Mouse (Mus musculus): ENCODE measurements around the gene Pcp4. TPM values are rescaled to one million over a fixed set of nuclear protein-coding genes. Genes with fewer than 3 reads are reported as not detected.

Pcp4 gene
- 3.1 and 4.0 TPM in 2 replicates for polyA plus RNA-seq (2014; fragmentation: Nextera tagmentation; extraction: Ambion mirVana)

- H3K4me2 ChIP-seq: no peak within 1 kb of the TSS
- no peaks in the 10 kb centered on the region for H3K36me3 ChIP-seq (ENCODE audit: control insufficient read depth, insufficient read depth, low read length)
- H3K27ac ChIP-seq (ENCODE audit: low read depth, low read length): no peak within 1 kb of the TSS
- H3K4me1 ChIP-seq (ENCODE audit: control insufficient read depth, insufficient read depth, low read length): peaks cover 5% of the 10 kb centered on the region
- no peaks in the 10 kb centered on the region for H3K9me3 ChIP-seq (replicated peaks; ENCODE audit: control insufficient read depth, low read length)
- no peak for ATAC-seq (replicated peaks; ENCODE audit: insufficient number of reproducible peaks, low FRiP score, low TSS enrichment)
- H3K9ac ChIP-seq (ENCODE audit: low read depth, low read length): no peak within 1 kb of the TSS
- 10% methylated on average over 8 of the region's 8 CpGs for WGBS (ENCODE audit: insufficient replicate concordance)
- no peak within 1 kb of the TSS for H3K4me3 ChIP-seq (ENCODE audit: low read depth, low read length)
- no peaks in the 10 kb centered on the region for H3K27me3 ChIP-seq (ENCODE audit: control insufficient read depth, insufficient read depth, low read length)
These were observed at the start of gene Pcp4 for GRCm38 (mm10) chr16:96467445-96467844. Pcp4 (plus strand) TSS chr16:96467606.

GRCm38 (mm10) chr16:96425044-96425443 is 42.4 kb upstream of the Pcp4 start:
- no peaks in the 10 kb centered on the region for H3K9me3 ChIP-seq (replicated peaks; ENCODE audit: control insufficient read depth, low read length)
- WGBS (ENCODE audit: insufficient replicate concordance): 78% methylated on average over 2 of the region's 2 CpGs
- H3K4me1 ChIP-seq (ENCODE audit: control insufficient read depth, insufficient read depth, low read length): no peaks in the 10 kb centered on the region
- no peak overlapping the region for H3K4me3 ChIP-seq (ENCODE audit: low read depth, low read length)
- H3K36me3 ChIP-seq (ENCODE audit: control insufficient read depth, insufficient read depth, low read length): no peaks in the 10 kb centered on the region
- ATAC-seq (replicated peaks; ENCODE audit: insufficient number of reproducible peaks, low FRiP score, low TSS enrichment): no peak
- no peak overlapping the region for H3K4me2 ChIP-seq
- H3K27me3 ChIP-seq (ENCODE audit: control insufficient read depth, insufficient read depth, low read length): 0 out of 2 replicates have a peak, but pooled peaks cover 3% of the 10 kb centered on the region
- no peak overlapping the region for H3K27ac ChIP-seq (ENCODE audit: low read depth, low read length)
- no peak overlapping the region for H3K9ac ChIP-seq (ENCODE audit: low read depth, low read length)

GRCm38 (mm10) chr16:96426671-96427070 is 40.7 kb upstream of the Pcp4 start:
- H3K9ac ChIP-seq (ENCODE audit: low read depth, low read length): no peak overlapping the region
- no peaks in the 10 kb centered on the region for H3K36me3 ChIP-seq (ENCODE audit: control insufficient read depth, insufficient read depth, low read length)
- 69% methylated on average over 7 of the region's 7 CpGs for WGBS (ENCODE audit: insufficient replicate concordance)
- H3K27me3 ChIP-seq (ENCODE audit: control insufficient read depth, insufficient read depth, low read length): peaks cover 8% of the 10 kb centered on the region; the same call in 1 of the 2 replicates
- H3K4me2 ChIP-seq: no peak overlapping the region
- H3K4me1 ChIP-seq (ENCODE audit: control insufficient read depth, insufficient read depth, low read length): no peaks in the 10 kb centered on the region
- no peak overlapping the region for H3K27ac ChIP-seq (ENCODE audit: low read depth, low read length)
- ATAC-seq (replicated peaks; ENCODE audit: insufficient number of reproducible peaks, low FRiP score, low TSS enrichment): no peak
- H3K4me3 ChIP-seq (ENCODE audit: low read depth, low read length): no peak overlapping the region
- no peaks in the 10 kb centered on the region for H3K9me3 ChIP-seq (replicated peaks; ENCODE audit: control insufficient read depth, low read length)

- Histone ChIP-seq H3K4me3 (ENCODE audit: low read depth, low read length) (no peak overlapping the region), H3K27me3 (ENCODE audit: control insufficient read depth, insufficient read depth, low read length) (peaks cover 8% of the 10 kb centered on the region; the same call in 1 of the 2 replicates), H3K4me1 (ENCODE audit: control insufficient read depth, insufficient read depth, low read length) (no peaks in the 10 kb centered on the region), H3K4me2 (no peak overlapping the region), H3K27ac (ENCODE audit: low read depth, low read length) (no peak overlapping the region), H3K9me3 (replicated peaks; ENCODE audit: control insufficient read depth, low read length) (no peaks in the 10 kb centered on the region), H3K9ac (ENCODE audit: low read depth, low read length) (no peak overlapping the region), H3K36me3 (ENCODE audit: control insufficient read depth, insufficient read depth, low read length) (no peaks in the 10 kb centered on the region)
- WGBS (ENCODE audit: insufficient replicate concordance): 50% methylated on average over 3 of the region's 3 CpGs
- no peak for ATAC-seq (replicated peaks; ENCODE audit: insufficient number of reproducible peaks, low FRiP score, low TSS enrichment)
These were observed 38.4 kb upstream of the Pcp4 start for GRCm38 (mm10) chr16:96429046-96429445.

GRCm38 (mm10) chr16:96433266-96433665 is 34.1 kb upstream of the Pcp4 start:
- Histone ChIP-seq H3K27me3 (ENCODE audit: control insufficient read depth, insufficient read depth, low read length) (peaks cover 4% of the 10 kb centered on the region; the same call in 1 of the 2 replicates), H3K9ac (ENCODE audit: low read depth, low read length) (no peak overlapping the region), H3K4me3 (ENCODE audit: low read depth, low read length) (no peak overlapping the region), H3K9me3 (replicated peaks; ENCODE audit: control insufficient read depth, low read length) (no peaks in the 10 kb centered on the region), H3K4me1 (ENCODE audit: control insufficient read depth, insufficient read depth, low read length) (no peaks in the 10 kb centered on the region), H3K4me2 (no peak overlapping the region), H3K27ac (ENCODE audit: low read depth, low read length) (no peak overlapping the region), H3K36me3 (ENCODE audit: control insufficient read depth, insufficient read depth, low read length) (no peaks in the 10 kb centered on the region)
- WGBS (ENCODE audit: insufficient replicate concordance): 78% methylated on average over 10 of the region's 10 CpGs
- ATAC-seq (replicated peaks; ENCODE audit: insufficient number of reproducible peaks, low FRiP score, low TSS enrichment): no peak

GRCm38 (mm10) chr16:96434024-96434785 is 33.2 kb upstream of the Pcp4 start:
- Histone ChIP-seq H3K36me3 (ENCODE audit: control insufficient read depth, insufficient read depth, low read length) (no peaks in the 10 kb centered on the region), H3K9me3 (replicated peaks; ENCODE audit: control insufficient read depth, low read length) (no peaks in the 10 kb centered on the region), H3K9ac (ENCODE audit: low read depth, low read length) (no peak overlapping the region), H3K27ac (ENCODE audit: low read depth, low read length) (no peak overlapping the region), H3K4me1 (ENCODE audit: control insufficient read depth, insufficient read depth, low read length) (no peaks in the 10 kb centered on the region), H3K4me3 (ENCODE audit: low read depth, low read length) (no peak overlapping the region), H3K4me2 (no peak overlapping the region), H3K27me3 (ENCODE audit: control insufficient read depth, insufficient read depth, low read length) (peaks cover 4% of the 10 kb centered on the region; the same call in 1 of the 2 replicates)
- no peak for ATAC-seq (replicated peaks; ENCODE audit: insufficient number of reproducible peaks, low FRiP score, low TSS enrichment)
- 86% methylated on average over 3 of the region's 3 CpGs for WGBS (ENCODE audit: insufficient replicate concordance)

GRCm38 (mm10) chr16:96438946-96439345 is 28.5 kb upstream of the Pcp4 start:
- Histone ChIP-seq H3K36me3 (ENCODE audit: control insufficient read depth, insufficient read depth, low read length) (no peaks in the 10 kb centered on the region), H3K4me3 (ENCODE audit: low read depth, low read length) (no peak overlapping the region), H3K9ac (ENCODE audit: low read depth, low read length) (no peak overlapping the region), H3K9me3 (replicated peaks; ENCODE audit: control insufficient read depth, low read length) (no peaks in the 10 kb centered on the region), H3K27ac (ENCODE audit: low read depth, low read length) (no peak overlapping the region), H3K4me1 (ENCODE audit: control insufficient read depth, insufficient read depth, low read length) (no peaks in the 10 kb centered on the region), H3K27me3 (ENCODE audit: control insufficient read depth, insufficient read depth, low read length) (no peaks in the 10 kb centered on the region), H3K4me2 (no peak overlapping the region)
- ATAC-seq (replicated peaks; ENCODE audit: insufficient number of reproducible peaks, low FRiP score, low TSS enrichment): no peak
- 88% methylated on average over 5 of the region's 5 CpGs for WGBS (ENCODE audit: insufficient replicate concordance)

GRCm38 (mm10) chr16:96439682-96440081 is 27.7 kb upstream of the Pcp4 start:
- ATAC-seq (replicated peaks; ENCODE audit: insufficient number of reproducible peaks, low FRiP score, low TSS enrichment): no peak
- H3K4me2 ChIP-seq: no peak overlapping the region
- no peak overlapping the region for H3K4me3 ChIP-seq (ENCODE audit: low read depth, low read length)
- H3K9me3 ChIP-seq (replicated peaks; ENCODE audit: control insufficient read depth, low read length): no peaks in the 10 kb centered on the region
- H3K4me1 ChIP-seq (ENCODE audit: control insufficient read depth, insufficient read depth, low read length): no peaks in the 10 kb centered on the region
- H3K27me3 ChIP-seq (ENCODE audit: control insufficient read depth, insufficient read depth, low read length): no peaks in the 10 kb centered on the region
- H3K27ac ChIP-seq (ENCODE audit: low read depth, low read length): no peak overlapping the region
- H3K9ac ChIP-seq (ENCODE audit: low read depth, low read length): no peak overlapping the region
- 66% methylated on average over 4 of the region's 4 CpGs for WGBS (ENCODE audit: insufficient replicate concordance)
- no peaks in the 10 kb centered on the region for H3K36me3 ChIP-seq (ENCODE audit: control insufficient read depth, insufficient read depth, low read length)

GRCm38 (mm10) chr16:96440871-96441270 is 26.5 kb upstream of the Pcp4 start:
- H3K9ac ChIP-seq (ENCODE audit: low read depth, low read length): no peak overlapping the region
- 78% methylated on average over 8 of the region's 8 CpGs for WGBS (ENCODE audit: insufficient replicate concordance)
- no peak overlapping the region for H3K4me2 ChIP-seq
- no peaks in the 10 kb centered on the region for H3K36me3 ChIP-seq (ENCODE audit: control insufficient read depth, insufficient read depth, low read length)
- H3K9me3 ChIP-seq (replicated peaks; ENCODE audit: control insufficient read depth, low read length): no peaks in the 10 kb centered on the region
- no peaks in the 10 kb centered on the region for H3K27me3 ChIP-seq (ENCODE audit: control insufficient read depth, insufficient read depth, low read length)
- no peak overlapping the region for H3K27ac ChIP-seq (ENCODE audit: low read depth, low read length)
- no peak overlapping the region for H3K4me3 ChIP-seq (ENCODE audit: low read depth, low read length)
- H3K4me1 ChIP-seq (ENCODE audit: control insufficient read depth, insufficient read depth, low read length): no peaks in the 10 kb centered on the region
- no peak for ATAC-seq (replicated peaks; ENCODE audit: insufficient number of reproducible peaks, low FRiP score, low TSS enrichment)

All from heart, embryonic 11.5 days (tissue).